16 mouse cellular contexts compared by ENCODE assay signal in the genomic region with DNA sequence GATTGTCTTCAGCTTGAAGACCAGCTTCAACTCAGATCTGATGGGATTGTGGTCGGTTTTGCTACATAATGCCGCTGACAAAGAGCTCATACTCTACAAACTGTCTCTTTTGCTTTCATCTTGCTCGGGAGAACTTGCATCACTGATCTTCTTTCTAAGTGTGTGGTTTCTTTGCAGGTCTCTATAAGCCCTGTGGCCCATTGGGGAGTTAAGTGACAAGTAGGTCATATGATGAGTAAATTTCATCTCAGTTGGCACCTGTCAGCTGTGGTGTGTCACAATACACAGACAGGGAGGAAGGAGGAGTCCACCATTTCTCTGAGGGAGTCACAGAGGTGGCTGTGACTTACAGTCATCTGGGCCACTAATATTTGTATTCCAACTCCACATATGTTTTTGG.
"Had no signal": no experiment of that assay in that cellular context is flagged by ENCODE, and none has a peak within 500 bp of the region (broad histone marks: within the 10 kb centered on the region; RNA-seq: fewer than 3 reads in every experiment).

No protein-coding gene starts in this region.

- DNase-seq: kidney, adult 11 months; kidney, adult 9 months; kidney, postnatal 4 days; left cerebral cortex, postnatal 4 days; lung, adult 2 months; lung, postnatal 36 days; midbrain, embryonic 14.5 days; right cerebral cortex, postnatal 14 days had no signal

- H3K4me3 ChIP-seq: layer of hippocampus, adult 2 months; limb, embryonic 13.5 days; liver, embryonic 15.5 days; midbrain, embryonic 10.5 days; myocyte; neural tube, embryonic 12.5 days had no signal

- H3K9me3 ChIP-seq: limb, embryonic 13.5 days; liver, embryonic 15.5 days; midbrain, embryonic 10.5 days; neural tube, embryonic 12.5 days had no signal

- H3K27me3 ChIP-seq: liver, embryonic 15.5 days; neural tube, embryonic 12.5 days had no signal

- H3K9ac ChIP-seq: limb, embryonic 13.5 days; liver, embryonic 15.5 days; neural tube, embryonic 12.5 days had no signal

- H3K4me2 ChIP-seq: limb, embryonic 13.5 days; liver, embryonic 15.5 days; neural tube, embryonic 12.5 days had no signal

- H3K36me3 ChIP-seq: limb, embryonic 13.5 days; liver, embryonic 15.5 days; midbrain, embryonic 10.5 days; neural tube, embryonic 12.5 days had no signal

- ATAC-seq: lung, postnatal 0 days had no signal

- H3K4me1 ChIP-seq: limb, embryonic 13.5 days; liver, embryonic 15.5 days; midbrain, embryonic 10.5 days; neural tube, embryonic 12.5 days had no signal

- H3K27ac ChIP-seq: kidney, postnatal 0 days; layer of hippocampus, adult 2 months; limb, embryonic 13.5 days; liver, embryonic 15.5 days; midbrain, embryonic 10.5 days; neural tube, embryonic 12.5 days had no signal
